Mouse (Mus musculus) erythroblast, adult 5-6 weeks (primary cell): Measurements from ENCODE around the gene Il34. TPM values are rescaled to one million over a fixed set of nuclear protein-coding genes. Genes with fewer than 3 reads are reported as not detected.

ENCODE experiments used
- ATAC-seq: replicated peaks from 2 replicates; pipeline ENCODE4 v1.8.0; 2016; ENCODE audit warnings: moderate number of reproducible peaks, mild to moderate bottlenecking, moderate TSS enrichment, inconsistent platforms; ENCODE audit not compliant: poor library complexity, low FRiP score, severe bottlenecking
- total RNA-seq, 2 experiments: library from RNA; stranded (forward) in 1 of 2; stranded (reverse) in 1 of 2; fragments of 150-400 nt in 1 of 2; fragments of 200-764, 138-1000 nt in 1 of 2; gene quantifications; 2 replicates each; pipeline versions ENCODE4 v1.2.3 to v1.2.4; 2015 to 2017; ENCODE audit warnings: low replicate concordance in 2 of 2

Il34 gene
- total RNA-seq, 2 experiments from 2014 or later: 0.43 TPM; not detected in 1

DNA sequence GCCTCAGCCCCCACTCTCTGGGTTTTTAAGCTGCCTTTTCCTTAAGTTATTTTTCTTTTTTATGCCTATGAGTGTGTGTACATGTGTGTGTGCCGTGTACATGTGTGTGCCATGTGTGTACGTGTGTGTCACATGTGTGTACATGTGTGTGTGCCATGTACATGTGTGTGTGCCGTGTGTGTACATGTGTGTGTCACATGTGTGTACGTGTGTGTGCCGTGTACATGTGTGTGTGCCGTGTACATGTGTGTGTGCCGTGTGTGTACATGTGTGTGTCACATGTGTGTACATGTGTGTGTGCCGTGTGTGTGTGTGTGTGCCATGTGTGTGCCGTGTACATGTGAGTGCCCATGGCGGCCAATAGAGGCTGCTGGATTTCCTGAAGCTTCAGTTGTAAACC, 60.6 kb downstream of the Il34 start:
- ATAC-seq: no peak

DNA sequence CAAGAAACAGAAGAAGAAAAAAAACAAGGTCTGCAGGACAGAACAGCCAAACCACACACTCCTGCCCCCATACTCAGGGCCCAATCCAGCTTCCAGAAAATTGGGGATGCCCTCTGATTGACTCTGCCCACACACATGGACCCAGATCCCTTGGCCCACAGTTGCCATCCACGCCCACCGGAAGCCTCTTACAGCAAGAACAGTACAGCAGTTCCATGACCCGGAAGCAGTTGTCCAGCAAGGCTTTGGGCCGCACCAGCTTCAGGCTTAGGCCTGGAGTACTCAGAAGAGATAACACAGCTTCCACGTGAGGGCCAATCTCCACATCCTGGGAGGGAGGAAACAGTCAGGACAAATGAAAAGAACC, 63.3 kb downstream of the Il34 start:
- no peak for ATAC-seq

DNA sequence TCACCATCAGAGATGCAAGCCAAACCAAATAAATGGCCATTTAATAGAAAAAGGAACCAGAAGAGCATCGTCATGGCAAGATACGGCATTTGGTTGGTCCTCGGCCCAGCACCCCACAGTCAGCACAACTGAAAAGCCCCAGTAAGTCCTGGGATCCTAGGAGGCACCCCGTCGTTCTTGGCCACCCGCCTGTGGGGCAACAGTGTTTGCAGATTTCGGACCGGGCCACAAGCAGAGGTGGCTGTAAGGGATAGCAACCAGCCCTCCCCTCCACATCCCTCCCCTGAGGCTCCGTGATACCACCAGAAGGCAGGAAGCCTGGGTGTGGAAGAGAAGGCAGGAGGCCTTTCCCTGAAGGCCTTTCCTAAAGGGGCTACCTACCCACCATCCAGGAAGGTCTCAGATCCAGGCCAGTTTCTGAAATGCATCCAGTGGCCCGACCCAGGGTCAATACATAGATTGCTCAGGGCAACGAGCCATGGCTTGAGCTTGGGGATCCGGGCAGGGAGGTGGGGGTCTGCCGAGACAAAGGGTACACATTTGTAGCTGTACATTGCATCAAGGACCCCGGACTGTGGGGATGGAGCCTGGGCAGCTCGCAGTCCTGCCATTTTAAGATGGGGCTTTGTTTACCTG, 63.8 kb downstream of the Il34 start:
- no peak for ATAC-seq

DNA sequence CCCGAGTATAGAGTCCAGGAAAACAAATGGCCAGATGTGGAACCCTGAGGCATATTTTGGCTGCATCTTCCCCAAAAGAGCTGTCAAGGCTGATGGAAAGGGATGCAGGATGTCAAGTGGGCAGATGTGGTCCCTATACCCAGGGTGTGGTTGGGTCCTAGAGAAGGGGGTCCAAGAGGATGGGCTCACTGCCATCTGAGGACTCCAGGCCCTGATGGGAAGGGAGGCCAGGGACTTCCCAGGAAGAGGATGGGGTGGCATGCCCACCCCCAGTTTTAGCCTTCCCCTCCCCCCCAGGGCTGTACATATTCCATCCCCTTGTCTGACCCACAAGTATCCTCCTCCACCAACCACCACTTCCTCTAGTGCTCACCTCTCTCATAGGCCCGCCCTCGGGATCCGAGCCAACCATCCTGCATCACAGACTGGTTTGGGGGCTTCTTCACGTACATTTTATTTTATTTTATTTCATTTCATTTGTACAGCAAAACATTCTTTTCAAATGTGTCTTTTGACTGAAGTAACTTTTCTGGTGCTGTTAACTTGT, 65.0 kb downstream of the Il34 start:
- no peak for ATAC-seq

DNA sequence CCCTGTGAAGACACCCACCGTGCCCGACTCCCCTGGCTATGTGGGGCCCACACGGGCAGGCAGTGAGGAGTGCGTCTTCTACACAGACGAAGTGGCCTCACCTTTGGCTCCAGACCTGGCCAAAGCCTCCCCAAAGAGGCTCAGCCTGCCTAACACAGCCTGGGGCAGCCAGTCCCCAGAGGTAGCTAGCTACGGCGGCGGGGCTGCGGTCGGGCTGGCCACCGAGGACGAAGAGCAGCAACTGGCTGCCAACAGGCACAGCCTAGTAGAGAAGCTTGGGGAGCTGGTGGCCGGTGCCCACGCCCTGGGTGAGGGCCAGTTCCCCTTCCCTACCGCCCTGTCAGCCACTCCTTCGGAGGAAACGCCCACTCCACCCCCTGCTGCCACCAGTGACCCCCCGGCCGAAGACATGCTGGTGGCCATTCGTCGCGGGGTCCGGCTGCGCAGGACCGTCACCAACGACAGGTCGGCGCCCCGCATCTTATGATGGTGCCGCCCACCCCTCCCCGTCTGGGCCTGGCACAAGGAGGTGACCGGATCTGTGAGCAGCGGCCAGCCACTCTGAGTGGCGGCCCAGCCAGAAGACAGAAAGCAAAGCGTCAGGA, 67.0 kb downstream of the Il34 start:
- no peak for ATAC-seq

DNA sequence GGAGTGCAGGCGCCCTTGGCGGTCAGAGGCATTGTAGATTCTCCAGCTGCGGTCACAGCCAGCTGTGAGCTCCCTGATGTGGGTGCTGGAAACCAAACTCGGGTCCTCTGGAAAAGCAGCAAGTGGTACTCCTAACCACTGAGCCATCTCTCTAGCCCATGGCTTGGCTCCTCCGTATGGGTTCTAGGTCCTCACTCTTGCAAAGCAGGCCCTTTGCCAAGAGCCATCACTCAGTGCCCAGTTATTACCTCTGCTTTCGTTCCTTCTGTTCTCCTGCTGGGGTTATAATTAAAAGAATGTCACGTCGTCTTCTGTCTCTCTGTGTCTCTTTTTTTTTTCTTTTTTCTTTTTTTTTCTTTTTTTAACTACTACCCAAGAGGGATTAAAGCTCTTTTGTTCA, 72.7 kb downstream of the Il34 start:
- ATAC-seq: no peak

DNA sequence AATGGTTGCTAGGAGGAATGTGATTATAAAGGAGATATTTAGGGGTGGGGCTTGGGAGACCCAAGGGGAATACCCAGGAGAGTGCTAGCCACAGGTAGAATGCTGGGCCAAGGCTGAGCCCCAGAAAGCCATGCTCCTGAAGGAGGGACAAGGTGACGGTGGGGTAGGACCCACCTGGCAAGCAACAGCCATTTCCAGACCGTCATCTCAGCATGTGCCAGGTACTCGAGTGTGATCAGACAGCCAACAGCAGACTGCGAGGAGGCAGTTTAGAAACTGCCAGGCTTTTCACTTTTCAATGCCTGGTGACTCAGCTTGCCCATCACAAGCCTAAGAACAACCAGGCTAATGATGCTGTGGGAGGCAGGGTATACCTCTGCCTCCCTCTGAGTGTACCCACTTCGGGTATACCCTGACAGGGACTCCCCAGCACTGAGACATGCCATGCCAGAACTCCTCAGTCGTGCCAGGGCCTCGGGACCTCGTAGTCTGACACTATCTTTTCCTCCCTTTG, 74.3 kb downstream of the Il34 start:
- ATAC-seq: no peak

DNA sequence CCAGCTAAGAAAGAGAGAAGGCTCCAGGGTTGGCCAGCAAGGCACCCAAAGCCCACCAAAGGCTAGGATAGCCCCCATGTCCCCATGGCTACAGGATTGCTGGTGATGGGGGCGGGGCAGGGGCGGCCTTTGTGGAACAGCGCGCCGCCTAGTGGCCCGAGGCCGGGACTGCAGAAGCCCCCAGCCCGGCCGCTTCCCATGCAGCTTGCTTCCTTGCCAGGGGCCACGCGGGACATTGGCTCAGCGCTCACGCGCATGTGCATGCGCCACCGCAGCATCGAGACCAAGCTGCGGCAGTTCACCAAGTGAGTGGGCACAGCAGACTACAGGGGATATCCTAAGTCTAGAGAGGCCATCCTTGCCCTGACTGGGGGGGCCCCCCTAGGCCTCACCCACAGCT, 78.8 kb downstream of the Il34 start:
- ATAC-seq: no peak

DNA sequence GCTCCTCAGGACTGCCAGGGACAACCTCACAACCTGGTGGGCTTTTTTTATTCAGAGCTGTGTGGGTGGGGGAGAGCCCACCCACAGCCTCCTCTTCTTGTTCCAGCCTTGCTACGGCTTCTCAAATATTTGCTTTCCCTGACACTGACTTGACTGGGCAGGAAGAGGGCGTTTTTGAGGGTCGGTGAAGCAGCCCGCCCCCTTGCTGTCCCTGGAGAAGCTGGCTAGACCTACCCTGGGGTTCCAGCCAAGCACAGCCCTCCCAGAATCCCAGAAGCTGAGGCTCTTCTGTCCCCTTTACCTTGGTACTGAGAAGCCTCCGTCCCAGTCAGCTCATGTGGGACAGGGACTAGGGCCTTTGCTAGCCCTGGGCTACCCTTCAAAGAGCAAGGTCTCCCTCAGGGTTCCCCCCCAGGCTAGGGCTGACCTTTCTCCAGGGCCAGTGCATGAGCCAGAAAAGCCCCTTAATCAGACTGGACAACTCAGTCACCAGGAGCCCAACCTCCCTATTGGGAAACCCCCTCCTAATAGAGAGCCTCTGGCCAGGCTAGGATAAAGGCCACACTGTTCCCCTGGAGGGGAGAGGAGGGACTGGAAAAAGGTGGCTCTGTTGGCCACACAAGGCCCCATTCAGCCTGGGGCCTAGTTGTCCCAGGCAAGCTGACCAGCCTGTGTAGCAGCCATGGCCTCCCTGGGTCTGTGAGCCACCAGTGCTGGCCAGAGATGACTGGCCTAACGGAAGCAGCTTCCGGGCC, 80.5 kb downstream of the Il34 start:
- ATAC-seq: no peak

DNA sequence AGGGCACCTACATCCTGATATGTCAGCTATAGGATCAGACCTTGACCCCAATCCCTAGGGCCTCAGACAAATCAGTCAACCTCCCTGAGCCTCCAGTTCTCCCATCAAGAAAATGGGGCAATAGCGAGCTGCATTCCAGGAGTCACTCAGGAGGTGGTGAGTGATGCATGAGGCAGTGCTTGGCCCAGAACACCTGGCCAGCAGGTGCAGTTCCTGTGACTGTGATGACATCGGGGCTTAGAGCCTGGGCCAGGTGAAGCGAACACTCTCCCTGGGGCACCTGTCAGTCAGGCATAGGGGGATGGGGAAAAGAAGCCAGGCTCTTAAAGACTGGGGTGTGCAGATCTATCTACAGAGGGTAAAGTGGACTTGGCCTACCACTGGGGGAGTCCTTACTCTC, 81.2 kb downstream of the Il34 start:
- ATAC-seq: no peak

DNA sequence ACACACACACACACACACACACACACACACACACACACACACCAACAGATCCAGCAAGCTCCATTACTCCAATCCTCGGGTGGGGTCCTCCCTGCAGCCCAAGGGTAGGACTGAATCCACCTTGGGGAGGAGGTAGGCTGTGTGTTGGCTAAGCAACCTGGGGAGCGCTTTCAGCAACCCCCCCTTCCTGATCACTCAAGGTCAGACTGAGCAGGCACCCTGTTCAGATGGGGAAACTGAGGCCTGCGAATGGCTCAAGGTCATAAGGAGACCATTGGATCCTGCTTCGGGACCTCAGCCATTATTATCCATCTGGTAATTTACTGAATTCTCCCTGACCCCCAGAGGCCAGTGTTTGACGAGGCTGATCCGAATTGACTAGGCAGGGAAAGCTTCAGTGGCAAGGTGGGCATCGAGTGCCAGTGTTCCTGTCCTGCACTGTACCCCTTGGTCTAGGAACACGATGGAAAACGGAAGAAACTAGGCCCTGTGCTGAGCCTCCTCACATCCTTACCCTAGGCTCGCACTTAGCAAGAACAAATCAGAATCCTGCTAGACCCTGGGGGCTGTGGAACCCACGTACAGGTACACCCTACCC, 83.2 kb downstream of the Il34 start:
- ATAC-seq: no peak

DNA sequence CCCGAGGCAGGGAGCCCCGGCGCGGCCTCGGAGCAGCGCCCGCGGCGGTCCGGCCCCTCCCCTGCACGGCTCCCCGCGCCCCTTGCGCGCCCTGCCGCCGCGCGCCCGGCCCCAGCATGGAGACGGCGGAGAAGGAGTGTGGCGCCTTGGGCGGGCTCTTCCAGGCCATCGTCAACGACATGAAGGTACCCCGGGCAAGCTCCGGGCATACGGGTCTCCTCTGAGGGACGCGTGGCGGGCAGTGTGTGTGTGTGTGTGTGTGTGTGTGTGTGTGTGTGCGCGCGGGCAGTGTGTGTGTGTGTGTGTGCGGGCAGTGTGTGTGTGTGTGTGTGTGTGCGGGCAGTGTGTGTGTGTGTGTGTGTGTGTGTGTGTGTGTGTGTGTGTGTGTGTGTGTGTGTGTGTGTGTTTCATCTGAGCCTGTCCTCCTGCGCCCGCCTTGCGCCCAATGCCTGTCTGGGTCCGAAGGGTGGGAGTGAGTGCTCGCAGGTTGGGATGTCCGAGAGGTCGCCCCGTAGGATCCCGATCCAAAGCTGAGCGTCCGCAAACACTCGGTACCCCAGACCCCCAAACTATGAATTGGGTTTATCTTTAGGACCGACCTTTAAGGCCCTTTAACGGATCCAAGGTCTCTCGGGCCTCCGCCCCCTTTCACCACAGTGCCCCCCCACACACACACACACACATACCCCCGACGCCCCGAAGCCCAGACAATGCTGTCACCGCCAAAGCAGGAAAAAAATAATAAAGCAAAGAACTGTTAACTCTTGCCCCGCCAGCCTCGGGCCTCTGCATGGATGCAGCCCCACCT, 83.9 kb downstream of the Il34 start:
- no peak for ATAC-seq

DNA sequence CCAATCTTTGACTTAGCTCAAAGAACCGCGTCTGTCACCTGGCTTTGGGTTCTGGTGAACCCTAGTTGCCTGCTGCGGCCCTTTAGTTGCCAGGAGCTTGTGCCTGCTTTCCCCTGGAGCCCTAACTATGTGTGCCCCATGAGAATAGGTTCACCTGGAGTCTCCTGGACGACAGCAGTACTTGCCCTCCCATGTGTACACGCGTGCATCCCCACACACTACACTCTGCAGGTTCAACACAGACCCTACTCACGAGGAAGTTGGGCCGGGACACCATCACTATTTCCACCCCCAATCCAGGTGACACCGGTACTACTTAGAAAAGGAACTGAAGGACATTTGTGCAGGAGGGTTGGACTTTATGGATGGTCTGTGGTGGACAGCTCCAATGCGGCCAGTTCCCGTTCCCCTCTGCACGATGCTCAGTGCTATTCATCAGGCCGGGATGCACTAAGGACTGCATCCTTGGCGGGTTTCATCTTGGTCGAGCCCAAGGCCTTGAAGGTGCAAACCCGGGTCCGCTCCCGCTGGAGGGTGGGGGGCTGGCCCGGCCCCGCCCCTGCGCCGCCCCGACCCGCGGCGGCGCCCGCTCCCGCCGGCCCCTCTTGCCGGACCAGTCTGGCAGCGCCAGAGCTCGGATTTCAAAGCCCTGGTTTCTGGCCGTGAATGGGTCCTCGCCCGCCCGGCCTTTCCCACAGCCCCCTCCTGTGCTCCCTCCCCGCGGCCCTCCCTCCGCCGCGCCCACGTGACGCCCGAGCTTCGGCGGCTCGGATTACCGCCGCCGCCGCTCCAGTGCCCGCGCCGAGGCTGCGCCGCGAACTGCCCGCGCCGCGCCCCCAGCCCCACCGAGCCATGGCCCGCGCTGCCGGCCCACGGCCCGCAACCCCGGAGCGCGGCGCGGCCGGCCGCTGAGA, 84.8 kb downstream of the Il34 start, which contains the start of gene Mtss1l:
Mtss1l (plus strand) TSS at position 792 of the 914 bp plus-strand sequence.
- ATAC-seq: no peak

DNA sequence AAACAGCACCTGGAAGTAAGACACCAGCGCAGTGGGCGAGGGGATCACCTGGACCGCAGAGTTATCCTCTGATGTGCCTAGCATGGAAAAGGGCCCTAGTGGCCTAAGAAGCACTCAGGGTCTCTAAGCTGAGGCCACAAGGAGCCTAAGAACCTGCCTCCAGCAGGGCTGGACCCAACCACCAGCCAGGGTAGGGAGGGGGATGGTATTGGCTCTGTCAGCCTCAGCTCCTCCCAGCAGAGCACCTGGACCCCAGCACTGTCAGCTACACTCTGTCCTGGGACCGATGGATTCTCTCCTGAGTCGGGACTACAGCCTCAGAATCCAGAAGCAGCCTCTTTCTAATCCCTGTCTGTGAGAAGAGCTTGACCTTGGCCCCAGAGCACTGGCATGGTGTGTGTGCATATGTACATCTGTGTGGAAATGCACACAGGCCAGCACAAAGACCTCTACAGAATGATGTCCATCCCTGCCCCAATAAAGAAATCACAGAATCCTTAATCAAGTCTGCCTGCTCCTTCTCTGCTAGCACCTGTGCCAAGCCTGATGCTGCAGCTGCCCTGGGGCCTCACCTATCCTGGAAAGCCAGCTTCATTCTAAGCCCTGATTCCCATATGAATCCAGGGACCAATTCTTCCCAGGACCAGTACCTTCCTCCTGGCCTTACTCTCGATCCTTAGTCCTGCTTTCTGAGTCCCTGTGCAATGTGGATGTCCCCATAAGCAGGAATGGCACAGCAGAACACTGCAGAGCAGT, 85.6 kb downstream of the Il34 start:
- ATAC-seq: no peak

DNA sequence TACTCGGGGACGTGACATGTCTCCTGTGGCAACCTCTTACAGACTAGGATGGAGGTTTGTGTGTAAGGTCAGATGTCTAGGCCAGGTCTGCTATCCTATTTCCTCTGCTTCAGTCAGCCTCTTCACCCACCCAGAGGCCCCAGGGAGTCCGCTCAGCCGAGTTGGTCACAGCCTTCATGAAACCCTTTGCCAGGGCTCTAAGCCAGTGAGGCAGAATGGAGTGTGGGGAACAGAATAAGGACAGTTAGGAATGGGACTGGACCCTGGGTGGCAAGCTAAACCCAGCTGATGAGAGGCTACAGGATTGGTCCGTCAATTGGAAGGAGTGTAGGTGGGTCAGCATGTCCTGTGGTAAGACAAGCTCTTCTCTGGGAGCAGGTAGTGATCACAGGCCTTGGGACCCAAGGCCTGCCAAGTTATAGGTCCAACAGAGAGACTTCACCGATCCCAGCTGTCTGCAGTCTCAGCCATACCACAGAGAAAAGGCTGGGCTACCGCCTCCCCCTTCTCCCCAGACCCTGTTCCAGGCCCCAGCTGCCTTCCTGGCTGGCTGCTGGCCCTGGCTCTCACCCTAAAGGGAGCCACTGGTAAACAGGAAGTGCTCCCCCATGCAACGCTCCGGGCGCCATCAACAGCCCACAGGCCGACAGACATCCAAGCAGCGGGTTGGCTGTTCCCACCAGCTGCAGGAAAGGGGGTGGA, 86.6 kb downstream of the Il34 start:
- no peak for ATAC-seq

DNA sequence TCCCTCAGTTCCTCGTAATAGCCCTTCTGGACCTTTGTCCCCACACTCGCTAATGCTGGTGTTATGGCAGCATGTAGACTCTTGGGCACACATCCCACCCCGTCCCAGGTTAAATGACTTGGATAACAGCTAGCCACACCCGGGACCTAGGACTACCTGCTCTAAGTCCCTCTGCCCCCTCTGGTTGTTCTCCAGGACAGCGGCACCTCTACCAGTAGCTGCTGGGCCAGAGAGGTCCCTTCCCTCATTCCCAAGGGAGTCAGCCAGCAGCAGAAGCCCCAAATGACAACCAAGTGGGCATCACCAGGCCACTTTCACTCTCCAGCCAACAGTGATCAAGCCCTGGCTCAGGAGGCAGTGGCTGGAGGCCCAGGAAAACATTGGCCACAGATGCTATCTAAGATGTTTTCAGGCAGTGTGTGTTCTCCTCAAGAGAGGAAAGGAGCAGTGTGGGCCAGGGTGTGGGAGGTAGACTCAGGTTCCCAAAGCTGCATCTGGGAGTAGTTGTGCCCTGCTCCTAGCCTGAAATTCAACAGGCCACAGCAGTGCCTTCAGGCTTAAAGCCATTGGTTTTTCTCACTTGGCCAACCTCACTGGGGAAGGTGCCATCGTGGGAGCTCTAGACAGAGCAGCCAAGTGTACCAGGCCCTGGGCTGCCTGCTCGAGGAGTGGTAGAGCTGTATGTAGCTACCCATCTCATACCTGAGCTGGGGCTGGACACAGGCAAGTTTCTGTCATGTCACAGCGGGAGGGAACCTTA, 87.3 kb downstream of the Il34 start:
- no peak for ATAC-seq

DNA sequence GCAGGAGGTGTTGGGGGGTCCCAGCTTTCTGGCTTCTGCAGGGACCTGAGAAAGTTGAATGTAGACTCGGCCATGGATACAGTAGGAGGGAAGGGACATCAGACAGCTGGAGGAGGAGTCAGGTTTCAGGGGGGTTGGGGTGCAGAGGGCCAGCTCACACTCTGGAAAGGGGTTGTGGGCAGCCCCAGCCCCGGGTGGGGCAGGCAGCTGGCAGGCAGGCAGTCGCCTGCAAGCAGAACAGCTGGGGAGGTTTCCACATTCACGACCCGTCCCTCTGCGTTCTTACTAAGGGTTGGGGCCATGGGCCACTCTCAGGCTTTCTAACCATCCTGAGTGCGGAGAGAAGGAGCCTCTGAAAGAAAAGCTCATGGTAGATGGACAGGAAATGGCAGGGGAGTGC, 88.6 kb downstream of the Il34 start:
- ATAC-seq: no peak
